Mouse (Mus musculus): ENCODE data around the gene Mlkl.

DNA sequence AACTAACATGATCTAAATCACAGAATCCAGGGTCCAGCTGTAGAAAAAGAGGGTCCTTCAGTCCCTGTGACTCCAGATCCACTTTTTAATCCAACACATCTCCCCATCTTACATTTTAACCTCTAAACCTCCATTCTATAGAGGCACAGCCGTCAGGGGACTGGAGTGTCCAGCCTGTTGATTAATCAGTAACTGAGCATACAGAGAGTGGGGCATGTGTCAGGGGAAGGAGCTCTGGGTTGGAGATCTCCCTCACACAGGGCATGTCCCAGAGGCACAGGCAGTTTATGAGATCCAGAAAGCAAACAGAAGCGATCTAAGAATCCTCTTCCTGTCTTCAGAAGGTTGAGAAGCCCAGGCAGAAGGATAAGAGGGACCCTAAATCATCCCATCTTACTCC, 46.7 kb upstream of the Mlkl start:
- TF ChIP-seq CTCF (IDR thresholded peaks at IDR 0.05; ENCODE audit: borderline replicate concordance, extremely low read depth, insufficient read depth, insufficient read length) (no peak), POLR2A (IDR thresholded peaks at IDR 0.05; ENCODE audit: borderline replicate concordance, extremely low read depth, insufficient read depth, insufficient read length, poor library complexity, severe bottlenecking) (no peak)
